Mouse (Mus musculus) layer of hippocampus, adult 9-11 months (tissue): ENCODE results near the gene Sept6.
"Not testable (repeated sequence)": the region's sequence is repeated elsewhere in the genome, so short reads cannot be mapped to it uniquely, and the experiment has no call there.

Experiments
- DNase-seq: peaks from one replicate; pipeline ENCODE4 v3.0.0; 2022

Sept6 gene

GRCm38 (mm10) chrX:36956674-36957073 lies 34.9 kb downstream of the Sept6 start:
- no peak for DNase-seq

GRCm38 (mm10) chrX:36941106-36941505 lies 50.5 kb downstream of the Sept6 start:
- DNase-seq: no peak

- no peak for DNase-seq
These were observed 51.7 kb downstream of the Sept6 start for GRCm38 (mm10) chrX:36939806-36940413.

DNA sequence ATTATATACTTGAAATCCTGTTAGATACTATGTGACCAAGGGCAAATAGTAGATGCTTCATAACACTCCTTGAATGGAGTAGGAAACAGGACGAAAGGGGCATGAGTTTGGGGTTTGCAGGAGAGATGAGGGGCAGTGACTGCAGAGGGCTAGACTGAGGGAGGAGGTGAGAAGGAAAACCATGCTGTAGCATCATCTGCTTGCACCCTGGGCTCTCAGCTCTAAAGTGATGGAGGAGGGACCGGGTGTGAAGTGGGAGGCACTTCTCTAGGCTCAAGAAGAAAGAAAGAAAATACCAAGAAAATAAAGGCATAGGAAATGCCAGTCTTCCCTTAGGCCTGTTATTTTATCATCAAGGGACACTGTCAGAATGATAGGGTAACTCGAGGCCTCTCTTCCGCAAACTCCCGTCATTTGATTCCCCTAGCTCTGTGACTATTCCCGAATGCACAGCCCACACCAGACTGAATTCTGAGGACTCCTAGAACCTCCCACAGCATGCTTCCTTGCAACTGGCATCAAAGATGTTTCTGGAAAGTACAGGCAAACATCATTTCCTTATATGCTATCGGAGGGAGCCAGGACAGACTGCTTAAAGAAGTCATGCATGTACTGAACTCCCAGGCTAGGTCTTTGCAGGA lies 56.1 kb downstream of the Sept6 start:
- no peak for DNase-seq

DNA sequence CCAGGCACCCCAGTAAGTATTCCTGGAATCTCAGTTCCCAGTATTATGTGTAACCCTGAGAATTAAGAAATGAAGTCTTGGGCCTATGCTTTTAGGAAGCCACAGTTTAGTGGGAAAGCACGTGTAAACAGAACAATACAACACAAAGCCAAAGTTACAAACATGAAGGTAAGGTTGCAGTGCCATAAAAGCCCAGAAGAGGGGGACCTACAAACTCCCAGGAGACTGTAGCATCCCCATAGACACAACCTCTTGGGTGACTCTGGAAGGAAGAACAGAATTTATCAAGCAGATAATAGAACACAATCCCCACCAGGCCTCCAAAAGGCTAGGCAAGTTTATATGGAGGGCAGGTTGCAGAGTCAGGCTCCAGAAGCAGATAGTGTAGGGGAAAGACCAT lies 61.0 kb downstream of the Sept6 start:
- DNase-seq: no peak

DNA sequence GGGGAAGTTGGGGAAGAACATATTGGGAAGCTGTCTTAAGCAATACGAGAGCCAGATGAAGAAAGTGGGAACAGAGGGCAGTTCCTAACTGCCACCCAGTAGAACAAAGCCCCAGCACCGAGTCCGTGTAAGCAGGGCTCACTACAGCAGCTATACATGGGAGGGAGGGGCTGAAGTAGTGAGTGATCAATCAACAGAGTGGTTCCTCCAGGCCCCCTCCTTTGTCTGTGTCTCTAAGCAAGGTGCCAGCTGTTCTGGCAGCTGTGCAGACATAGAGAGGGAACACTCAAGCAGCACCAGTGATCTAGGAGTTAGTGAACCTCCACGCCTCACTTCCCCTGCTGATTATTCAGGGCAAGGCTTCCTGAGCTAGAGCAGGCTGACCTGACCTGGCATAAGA lies 61.9 kb downstream of the Sept6 start:
- no peak for DNase-seq

DNA sequence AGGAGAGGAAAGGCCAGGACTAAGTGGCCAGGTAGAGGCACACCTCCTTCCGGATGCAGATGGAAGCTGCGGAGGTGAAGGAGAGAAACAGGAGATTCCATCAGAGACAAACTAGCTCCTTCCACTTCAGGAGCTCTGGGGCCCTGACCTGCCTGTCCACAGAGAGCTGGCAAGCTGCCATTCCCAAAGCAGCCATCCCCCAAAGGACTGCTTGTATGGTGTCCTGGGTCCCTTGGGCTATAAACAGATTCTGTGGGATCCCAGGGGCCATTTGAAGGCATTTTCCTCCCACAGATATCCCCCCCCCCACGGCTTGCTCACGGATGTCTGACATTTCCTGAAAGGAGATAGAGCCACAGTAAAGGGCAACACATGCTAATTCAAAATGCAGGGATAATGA lies 62.8 kb downstream of the Sept6 start:
- no peak for DNase-seq

- DNase-seq: no peak
These were observed 70.2 kb downstream of the Sept6 start for GRCm38 (mm10) chrX:36921346-36921745.

DNA sequence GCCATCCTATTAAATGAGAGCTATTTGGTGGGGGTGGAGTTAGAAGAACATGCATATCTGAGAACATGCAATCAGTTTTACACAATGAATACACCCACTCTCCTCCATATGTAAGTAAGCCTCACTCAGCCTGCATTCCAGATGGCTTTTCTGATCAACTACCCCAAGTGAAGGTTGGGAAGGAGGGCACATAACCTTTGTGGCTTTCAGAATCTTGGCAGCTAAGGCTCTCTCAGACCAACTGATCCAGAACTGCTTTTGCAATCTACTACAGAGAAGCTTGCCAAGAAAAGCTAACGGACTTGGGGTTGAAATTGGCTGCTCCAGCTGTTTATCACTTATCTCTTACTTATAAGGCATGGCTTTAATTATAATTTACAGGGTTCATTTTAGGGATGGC lies 73.8 kb downstream of the Sept6 start:
- no peak for DNase-seq

GRCm38 (mm10) chrX:36911343-36911742 lies 80.3 kb downstream of the Sept6 start:
- no peak for DNase-seq

DNA sequence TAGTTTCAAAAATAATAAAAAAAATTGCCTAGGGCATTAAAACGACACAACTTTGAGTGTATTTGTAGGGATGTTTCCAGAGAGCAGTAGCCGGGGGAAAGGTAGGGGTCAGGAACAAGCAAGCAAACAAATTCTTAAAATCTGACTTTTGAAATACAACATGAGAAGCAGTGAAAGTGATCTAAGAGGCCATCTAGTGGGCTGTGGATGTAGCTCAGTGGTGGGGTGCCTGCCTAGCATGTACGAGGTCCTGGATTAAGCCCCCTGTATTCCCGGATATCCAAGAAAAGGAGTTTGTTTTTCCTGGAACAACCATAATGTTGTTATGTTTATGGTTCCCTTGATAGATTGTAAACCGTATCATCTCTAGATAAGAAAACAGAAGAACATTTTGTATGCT lies 85.1 kb downstream of the Sept6 start:
- no peak for DNase-seq

DNA sequence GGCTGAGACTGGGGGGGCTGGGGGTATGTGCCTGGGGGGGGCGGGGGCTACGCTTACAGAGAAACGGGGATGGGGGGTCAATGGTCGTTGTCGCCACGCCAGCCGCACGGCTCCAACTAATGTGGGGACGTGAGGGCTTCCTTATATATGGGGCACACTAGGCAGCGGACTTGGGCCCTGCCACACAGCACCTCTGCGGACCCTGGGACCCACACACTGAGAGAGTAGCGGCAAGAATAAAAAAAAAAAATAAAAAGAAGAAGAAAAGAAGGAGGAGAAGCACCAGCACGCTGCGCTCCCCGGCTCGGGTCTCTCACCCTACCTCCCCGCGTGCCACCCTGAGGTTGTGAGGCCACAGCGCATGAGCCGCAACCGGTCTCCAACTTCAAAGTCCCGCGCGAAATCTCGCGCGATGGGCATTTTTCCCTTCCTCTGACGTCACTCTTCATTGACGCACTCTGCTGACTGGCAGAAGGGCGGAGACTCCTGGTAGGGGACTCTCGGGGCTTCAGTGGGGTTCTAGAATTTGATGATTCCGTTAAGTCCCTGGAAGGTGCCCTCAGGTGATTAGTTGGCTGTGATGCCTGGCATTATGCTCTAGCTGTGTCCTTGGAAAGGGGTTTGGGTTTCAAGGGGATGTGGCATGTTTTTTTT lies 88.4 kb downstream of the Sept6 start:
- peak; percentile 92 for DNase-seq

GRCm38 (mm10) chrX:36902321-36903114 lies 89.1 kb downstream of the Sept6 start, which contains the start of gene Nkrf:
Gene Nkrf (minus strand): TSS chrX:36902899.
- peak; percentile 21 for DNase-seq

DNA sequence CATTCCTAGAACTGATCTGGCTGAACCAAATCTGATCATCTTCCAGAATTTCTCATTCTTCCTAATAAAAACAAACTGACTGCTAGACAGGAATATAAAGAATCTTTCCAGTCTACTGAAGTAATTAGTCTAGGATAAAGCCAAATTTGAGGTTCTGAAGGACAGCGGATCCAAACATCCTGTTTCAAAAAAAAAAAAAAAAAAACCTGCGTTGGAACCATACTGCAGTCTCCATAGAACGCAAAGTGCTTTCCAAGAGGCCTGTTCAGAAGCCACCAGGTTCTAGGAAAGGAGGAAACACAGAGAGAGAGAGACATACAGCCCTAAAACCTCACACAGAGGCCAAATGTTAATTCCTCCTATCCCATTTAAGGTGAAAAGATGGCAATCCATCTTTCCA lies 89.9 kb downstream of the Sept6 start:
- DNase-seq: no peak

- not testable (repeated sequence) for DNase-seq
These were observed 92.7 kb downstream of the Sept6 start for GRCm38 (mm10) chrX:36898931-36899330.

- DNase-seq: no peak
These were observed 106.9 kb downstream of the Sept6 start for GRCm38 (mm10) chrX:36884719-36885118.

DNA sequence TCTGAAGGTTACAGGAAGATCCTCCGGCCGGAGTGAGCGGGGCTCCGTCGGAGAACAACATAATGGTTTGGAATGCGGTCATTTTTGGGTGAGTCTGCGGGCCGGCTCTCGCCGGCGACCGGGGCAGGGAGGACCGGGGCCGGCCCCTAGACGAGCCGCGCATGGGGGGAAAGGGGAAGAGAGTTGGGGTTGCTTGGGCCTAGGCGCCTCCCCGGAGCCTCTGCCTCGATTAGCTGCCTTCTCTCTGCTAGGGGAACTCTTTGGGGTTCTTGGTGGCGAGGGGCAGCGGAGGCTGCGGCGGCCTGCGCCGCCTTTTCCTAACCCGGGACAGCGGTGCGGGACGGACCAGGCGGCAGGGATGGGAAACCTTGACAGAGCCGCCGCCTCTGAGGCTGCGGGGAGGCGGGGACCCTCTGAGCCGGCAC lies 116.9 kb downstream of the Sept6 start:
- DNase-seq: no peak

DNA sequence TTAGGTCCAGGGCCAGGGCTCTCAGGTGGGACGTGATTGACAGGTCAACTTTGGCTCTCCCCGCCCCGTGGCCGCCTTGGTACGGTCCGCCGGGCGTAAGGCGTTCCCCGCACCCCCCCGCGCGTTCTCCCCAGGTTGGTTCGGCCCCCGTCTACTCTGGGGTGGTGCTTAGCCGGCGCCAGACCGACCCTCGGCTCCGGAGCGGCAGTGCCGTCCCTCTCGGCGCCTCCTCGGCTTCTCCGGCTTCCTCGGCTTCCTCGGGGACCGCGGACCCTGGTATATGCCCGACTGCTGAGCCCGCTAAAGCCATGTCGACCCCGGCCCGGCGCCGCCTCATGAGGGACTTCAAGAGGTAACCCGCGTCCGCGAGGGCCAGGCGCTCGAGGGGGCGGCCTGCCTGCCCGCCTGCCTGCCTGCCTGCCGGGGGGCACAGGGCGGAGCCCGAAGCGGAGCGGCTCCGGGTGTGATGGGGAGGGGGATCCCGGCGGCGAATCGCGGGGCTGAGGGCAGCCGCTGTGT lies 117.4 kb downstream of the Sept6 start:
- peak; percentile 69 for DNase-seq

- DNase-seq: no peak
These were observed 117.8 kb downstream of the Sept6 start, which contains the start of the genes Ube2a and C330007P06Rik for GRCm38 (mm10) chrX:36873765-36874164. Gene Ube2a (plus strand): TSS chrX:36873900. Gene C330007P06Rik (minus strand): TSS chrX:36874111.

DNA sequence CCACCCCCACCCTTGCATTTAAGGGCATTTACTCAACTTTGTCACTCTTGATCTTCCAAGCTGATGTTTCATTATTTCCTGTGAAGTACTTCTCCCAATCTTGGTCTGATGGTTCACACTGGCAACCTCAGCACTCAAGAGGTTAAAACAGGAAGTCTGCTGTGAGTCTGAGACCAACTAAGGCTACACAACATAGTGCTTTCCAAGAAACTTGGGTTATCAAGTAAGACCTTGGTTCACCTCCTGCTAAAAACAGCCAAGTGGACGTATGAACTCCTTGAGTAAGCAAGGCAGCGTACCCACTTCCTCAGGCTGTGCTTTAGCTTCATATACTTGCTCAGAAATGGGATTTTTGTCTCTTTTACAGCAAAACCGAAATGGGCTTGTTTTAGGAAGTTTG lies 121.2 kb downstream of the Sept6 start:
- DNase-seq: no peak

DNA sequence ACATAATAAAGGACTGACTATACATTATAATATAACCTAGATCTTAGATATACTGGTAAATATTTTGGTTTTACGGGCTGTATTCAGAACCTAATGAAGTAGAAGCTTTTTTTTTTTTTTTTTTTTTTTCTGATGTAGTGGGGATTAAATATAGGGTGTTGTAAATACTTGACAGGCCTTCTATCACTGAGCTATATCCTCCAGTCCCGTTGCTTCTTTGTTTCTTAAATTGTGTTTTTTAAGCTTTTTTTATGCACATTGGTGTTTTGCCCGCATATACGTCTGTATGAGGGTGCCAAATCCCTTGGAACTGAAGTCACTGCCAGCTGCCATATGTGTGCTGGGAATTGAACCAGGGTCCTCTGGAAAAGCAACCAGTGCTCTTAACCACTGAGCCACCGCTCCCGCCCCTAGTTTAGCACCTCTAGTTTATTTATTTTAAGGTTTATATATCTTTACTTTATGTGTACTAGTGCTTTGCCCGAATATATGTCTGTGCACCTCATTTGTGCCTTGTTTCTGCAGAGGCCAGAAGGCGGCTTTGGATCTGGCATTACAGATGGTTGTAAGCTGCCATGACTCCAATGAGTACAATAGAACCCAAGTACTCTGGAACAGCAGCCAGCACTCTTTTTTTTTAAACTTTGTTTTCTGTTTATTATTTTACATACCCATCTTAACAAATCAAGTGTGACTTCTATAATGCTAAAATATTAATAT lies 126.8 kb downstream of the Sept6 start:
- no peak for DNase-seq
